Mouse (Mus musculus) liver, adult 2 months (tissue): ENCODE measurements around the gene Catsperd. TPM values are rescaled to one million over a fixed set of nuclear protein-coding genes. Genes with fewer than 3 reads are reported as not detected.

Experiments used
- DNase-seq: peaks from one replicate; pipeline ENCODE4 v3.0.0-alpha.2; 2011; ENCODE audit warnings: low read depth, low spot score; ENCODE audit errors: extremely low read depth
- H3K27ac ChIP-seq: fragments of 200-500 bp; replicated peaks from 2 replicates; pipeline ENCODE4 v1.5.1; 2012; ENCODE audit warnings: low read depth, mild to moderate bottlenecking, control low read depth, inconsistent platforms, low read length; ENCODE audit not compliant: insufficient read depth
- H3K27me3 ChIP-seq: fragments of 200-500 bp; 2 replicates; pipeline ENCODE4 v1.6.1; 2012; ENCODE audit warnings: mild to moderate bottlenecking, moderate library complexity, low read length, inconsistent platforms; ENCODE audit not compliant: control insufficient read depth, insufficient read depth
- H3K36me3 ChIP-seq: fragments of 200-500 bp; 2 replicates; pipeline ENCODE4 v1.6.1; 2012; ENCODE audit warnings: low read length, inconsistent platforms; ENCODE audit not compliant: control insufficient read depth, insufficient read depth
- H3K4me1 ChIP-seq: fragments of 200-500 bp; 2 replicates; pipeline ENCODE4 v1.6.1; 2011; ENCODE audit warnings: low read length; ENCODE audit not compliant: control insufficient read depth, insufficient read depth
- H3K4me3 ChIP-seq: fragments of 200-500 bp; 2 replicates; pipeline ENCODE4 v1.5.1; 2011; ENCODE audit warnings: low read depth, mild to moderate bottlenecking, control low read depth, low read length, moderate library complexity; ENCODE audit not compliant: insufficient read depth
- H3K79me2 ChIP-seq: fragments of 200-500 bp; 2 replicates; pipeline ENCODE4 v1.6.1; 2012; ENCODE audit warnings: inconsistent platforms, mild to moderate bottlenecking, low read length, moderate library complexity; ENCODE audit not compliant: control insufficient read depth, insufficient read depth
- H3K9ac ChIP-seq: fragments of 200-500 bp; 2 replicates; pipeline ENCODE4 v1.6.1; 2012; ENCODE audit warnings: low read depth, mild to moderate bottlenecking, control low read depth, inconsistent platforms, low read length
- CTCF ChIP-seq: fragments of 200-500 bp; IDR thresholded peaks from 2 replicates; pipeline ENCODE4 v1.5.1; 2011; ENCODE audit warnings: low read depth, low read length, control low read depth
- POLR2A ChIP-seq: fragments of 200-500 bp; IDR thresholded peaks from 2 replicates; pipeline ENCODE4 v1.6.1; 2011; ENCODE audit warnings: low read length, control low read depth; ENCODE audit not compliant: insufficient read depth; ENCODE audit errors: extremely low read depth
- WGBS: fragments of 180-500 bp; shearing (Covaris S2); methylation state at CpG from one replicate; pipeline ENCODE4 v1.1.7; 2018; 5-methylcytosine and 5-hydroxymethylcytosine counted together
- polyA plus RNA-seq: library from polyadenylated mRNA; depleted of rRNA; stranded (reverse); fragments of >200 nt; gene quantifications from 2 replicates; pipeline ENCODE4 v1.2.3, GENCODE M21; 2012; rRNA removed
- total RNA-seq: library from RNA; depleted of rRNA; stranded (reverse); fragments of >200 nt; gene quantifications from 2 replicates; pipeline ENCODE4 v1.2.3, GENCODE M21; 2014; rRNA removed

The Catsperd gene
- total and polyA plus RNA-seq, 2 experiments: 1.0 to 4.0 TPM

GRCm38 (mm10) chr17:56693851-56694310 is 65.9 kb downstream of the Catsperd start:
- Histone ChIP-seq H3K9ac (no peak overlapping the region), H3K4me3 (no peak overlapping the region), H3K4me1 (no peaks in the 10 kb centered on the region), H3K79me2 (peaks cover 16% of the 10 kb centered on the region; the same call in 1 of the 2 replicates), H3K27me3 (no peaks in the 10 kb centered on the region), H3K36me3 (peaks cover 19% of the 10 kb centered on the region; the same call in 1 of the 2 replicates), H3K27ac (no peak overlapping the region)
- DNase-seq: no peak
- no peak for TF ChIP-seq CTCF
- TF ChIP-seq POLR2A: no peak
- 45% methylated on average over 6 of the region's 6 CpGs for WGBS

- no peak overlapping the region for H3K9ac ChIP-seq
- TF ChIP-seq POLR2A (no peak), CTCF (no peak)
- DNase-seq: no peak
- H3K4me3 ChIP-seq: no peak overlapping the region
- WGBS: 93% methylated on average over 2 of the region's 2 CpGs
- no peaks in the 10 kb centered on the region for H3K4me1 ChIP-seq
- H3K27me3 ChIP-seq: no peaks in the 10 kb centered on the region
- no peaks in the 10 kb centered on the region for H3K79me2 ChIP-seq
- H3K27ac ChIP-seq: no peak overlapping the region
- peaks cover 36% of the 10 kb centered on the region for H3K36me3 ChIP-seq
Measured at GRCm38 (mm10) chr17:56700451-56700850, 72.5 kb downstream of the Catsperd start.

- whole genome bisulfite sequencing: 93% methylated on average over 4 of the region's 4 CpGs
Measured at GRCm38 (mm10) chr17:56703038-56703437, 75.1 kb downstream of the Catsperd start.

DNA sequence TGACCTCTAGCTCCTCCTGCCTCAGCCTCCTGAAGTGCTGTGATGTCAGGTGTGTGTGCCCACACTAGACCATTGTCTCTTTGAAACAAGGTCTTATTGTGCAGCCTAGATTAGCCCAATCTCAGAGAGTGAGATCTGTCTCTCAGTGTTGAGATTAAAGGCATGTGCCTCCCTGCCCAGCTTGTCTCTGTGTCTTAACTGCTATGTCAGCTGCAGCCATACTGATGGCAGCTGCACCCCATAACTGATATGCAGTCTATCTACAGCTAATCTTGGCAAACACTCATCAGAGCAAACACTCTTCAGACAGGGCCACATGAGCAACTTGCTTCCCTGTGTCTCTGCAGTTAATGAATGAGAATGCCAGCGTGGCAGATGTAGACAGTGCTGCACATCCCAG is 78.6 kb downstream of the Catsperd start:
- no peak overlapping the region for H3K9ac ChIP-seq
- H3K79me2 ChIP-seq: no peaks in the 10 kb centered on the region
- H3K4me3 ChIP-seq: no peak overlapping the region
- H3K36me3 ChIP-seq: peaks cover 25% of the 10 kb centered on the region
- no peak for DNase-seq
- 97% methylated on average over 1 of the region's 1 CpGs for WGBS
- no peak for TF ChIP-seq CTCF
- no peak for TF ChIP-seq POLR2A
- no peaks in the 10 kb centered on the region for H3K4me1 ChIP-seq
- H3K27me3 ChIP-seq: no peaks in the 10 kb centered on the region
- no peak overlapping the region for H3K27ac ChIP-seq

More at GRCm38 (mm10) chr17:56703038-56703437, 75.1 kb downstream of the Catsperd start:
- Histone ChIP-seq H3K4me1 (no peaks in the 10 kb centered on the region), H3K27me3 (no peaks in the 10 kb centered on the region), H3K9ac (no peak overlapping the region), H3K4me3 (no peak overlapping the region), H3K36me3 (peaks cover 29% of the 10 kb centered on the region), H3K79me2 (no peaks in the 10 kb centered on the region), H3K27ac (no peak overlapping the region)
- TF ChIP-seq CTCF (no peak), POLR2A (no peak)
- no peak for DNase-seq

DNA sequence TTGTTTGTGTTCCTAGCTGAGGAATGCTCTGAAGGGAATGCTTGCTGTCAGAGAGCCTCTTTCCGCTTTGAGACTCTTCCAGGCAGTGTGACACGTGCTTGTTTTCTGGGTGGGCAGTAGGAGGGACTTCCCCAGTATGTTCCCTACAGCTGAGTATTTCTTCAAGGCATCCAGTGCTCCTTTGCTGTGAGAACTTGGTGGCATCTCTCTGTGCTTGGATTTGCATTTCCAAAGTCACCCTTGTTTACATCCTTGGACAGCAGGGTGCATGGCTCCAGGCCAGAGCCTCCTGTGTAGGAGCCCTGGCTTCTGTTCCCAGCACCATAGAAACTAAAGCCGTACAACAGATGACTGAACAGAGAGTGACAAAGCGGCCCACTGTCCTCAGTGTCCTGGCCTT is 80.7 kb downstream of the Catsperd start:
- TF ChIP-seq CTCF (no peak), POLR2A (no peak)
- Histone ChIP-seq H3K79me2 (no peaks in the 10 kb centered on the region), H3K9ac (no peak overlapping the region), H3K27me3 (no peaks in the 10 kb centered on the region), H3K4me1 (no peaks in the 10 kb centered on the region), H3K36me3 (peaks cover 15% of the 10 kb centered on the region; the same call in 1 of the 2 replicates), H3K27ac (no peak overlapping the region), H3K4me3 (no peak overlapping the region)
- DNase-seq: no peak
- WGBS: 84% methylated on average over 4 of the region's 4 CpGs

DNA sequence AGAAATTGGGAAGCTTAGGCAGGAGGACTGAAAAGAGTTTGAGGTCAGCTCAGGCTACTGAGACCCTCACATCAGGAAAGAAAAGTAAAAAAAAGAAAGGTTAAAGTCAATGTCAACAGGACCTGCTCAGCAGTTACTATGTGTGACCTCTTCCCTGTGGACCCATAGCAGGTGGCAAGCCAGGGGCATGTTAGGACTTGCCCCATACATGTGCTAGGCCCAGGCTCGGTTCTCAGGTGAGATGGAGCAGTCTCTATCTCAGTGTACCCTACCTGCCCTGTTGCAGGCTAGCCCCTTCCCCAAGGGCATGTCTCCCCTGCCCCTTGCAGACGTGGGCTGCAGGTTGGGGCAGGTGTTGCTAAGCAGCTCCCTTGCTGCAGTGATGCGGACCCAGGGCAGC is 81.8 kb downstream of the Catsperd start:
- no peaks in the 10 kb centered on the region for H3K27me3 ChIP-seq
- DNase-seq: no peak
- H3K4me1 ChIP-seq: no peaks in the 10 kb centered on the region
- H3K27ac ChIP-seq: no peak overlapping the region
- H3K9ac ChIP-seq: no peak overlapping the region
- TF ChIP-seq CTCF: no peak
- TF ChIP-seq POLR2A: no peak
- no peak overlapping the region for H3K4me3 ChIP-seq
- H3K36me3 ChIP-seq: peaks cover 8% of the 10 kb centered on the region; the same call in 1 of the 2 replicates
- WGBS: 90% methylated on average over 3 of the region's 3 CpGs
- no peaks in the 10 kb centered on the region for H3K79me2 ChIP-seq

Other genes with a start within 250 kb of the Catsperd start
- gene Ptprs, start 151.7 kb upstream of the Catsperd start, total RNA-seq: 4.4 and 6.0 TPM in 2 replicates
- gene Ptprs, start 151.7 kb upstream of the Catsperd start, polyA plus RNA-seq: 7.5 and 10.2 TPM in 2 replicates
- gene Znrf4, start 115.7 kb upstream of the Catsperd start, total RNA-seq: not detected in 2 replicates
- not detected in 2 replicates for gene Znrf4, start 115.7 kb upstream of the Catsperd start, polyA plus RNA-seq
- not detected in 2 replicates for gene Gm20219, start 73.8 kb upstream of the Catsperd start, total RNA-seq
- 0.14 and 0.31 TPM in 2 replicates for gene Gm20219, start 73.8 kb upstream of the Catsperd start, polyA plus RNA-seq
- 30.6 and 32.8 TPM in 2 replicates for gene Safb2, start 43.6 kb upstream of the Catsperd start, total RNA-seq
- gene Safb2, start 43.6 kb upstream of the Catsperd start, polyA plus RNA-seq: 41.7 and 62.3 TPM in 2 replicates
- 20.8 and 22.9 TPM in 2 replicates for gene Safb, start 43.3 kb upstream of the Catsperd start, total RNA-seq
- gene Safb, start 43.3 kb upstream of the Catsperd start, polyA plus RNA-seq: 36.6 and 56.2 TPM in 2 replicates
- 201 and 208 TPM in 2 replicates for gene 2410015M20Rik, start 18.4 kb upstream of the Catsperd start, total RNA-seq
- gene 2410015M20Rik, start 18.4 kb upstream of the Catsperd start, polyA plus RNA-seq: 214 and 259 TPM in 2 replicates
- 820 and 1,038 TPM in 2 replicates for gene Rpl36, start 14.7 kb upstream of the Catsperd start, total RNA-seq
- gene Rpl36, start 14.7 kb upstream of the Catsperd start, polyA plus RNA-seq: 845 and 1,134 TPM in 2 replicates
- gene Lonp1, start 1.3 kb upstream of the Catsperd start, total RNA-seq: 81.0 and 89.5 TPM in 2 replicates
- 124 and 129 TPM in 2 replicates for gene Lonp1, start 1.3 kb upstream of the Catsperd start, polyA plus RNA-seq
- gene Ranbp3, start 45.2 kb downstream of the Catsperd start, total RNA-seq: 14.3 and 18.6 TPM in 2 replicates
- 36.2 and 38.7 TPM in 2 replicates for gene Ranbp3, start 45.2 kb downstream of the Catsperd start, polyA plus RNA-seq
- 110 and 146 TPM in 2 replicates for gene Ndufa11, start 89.6 kb downstream of the Catsperd start, total RNA-seq
- 462 and 466 TPM in 2 replicates for gene Ndufa11, start 89.6 kb downstream of the Catsperd start, polyA plus RNA-seq
- gene Vmac, start 89.9 kb downstream of the Catsperd start, total RNA-seq: 8.9 and 10.7 TPM in 2 replicates
- gene Vmac, start 89.9 kb downstream of the Catsperd start, polyA plus RNA-seq: 12.3 and 15.2 TPM in 2 replicates
- gene Nrtn, start 129.4 kb downstream of the Catsperd start, total RNA-seq: 0.83 and 1.3 TPM in 2 replicates
- 1.9 and 3.6 TPM in 2 replicates for gene Nrtn, start 129.4 kb downstream of the Catsperd start, polyA plus RNA-seq
- 7.2 and 11.9 TPM in 2 replicates for gene Dus3l, start 136.6 kb downstream of the Catsperd start, total RNA-seq
- gene Dus3l, start 136.6 kb downstream of the Catsperd start, polyA plus RNA-seq: 19.7 and 25.7 TPM in 2 replicates
- 0.18 TPM in 1 of 2 replicates, not detected in the other for gene Prr22, start 142.1 kb downstream of the Catsperd start, total RNA-seq
- gene Prr22, start 142.1 kb downstream of the Catsperd start, polyA plus RNA-seq: 0.85 and 1.5 TPM in 2 replicates
- 0.18 and 0.54 TPM in 2 replicates for gene Rfx2, start 202.9 kb downstream of the Catsperd start, total RNA-seq
- gene Rfx2, start 202.9 kb downstream of the Catsperd start, polyA plus RNA-seq: 0.87 and 1.0 TPM in 2 replicates
- not detected in 2 replicates for gene Acsbg2, start 246.3 kb downstream of the Catsperd start, total RNA-seq
- not detected in 2 replicates for gene Acsbg2, start 246.3 kb downstream of the Catsperd start, polyA plus RNA-seq
- gene 1700061G19Rik, start 247.3 kb downstream of the Catsperd start, total RNA-seq: not detected in 2 replicates
- gene 1700061G19Rik, start 247.3 kb downstream of the Catsperd start, polyA plus RNA-seq: 0.02 TPM in 1 of 2 replicates, not detected in the other